Mouse (Mus musculus) thymus, postnatal 14 days (tissue): ENCODE data around the gene Scamp1.

Experiments
- DNase-seq: peaks from one replicate; pipeline ENCODE4 v3.0.0; 2021

Scamp1 gene

GRCm38 (mm10) chr13:94174577-94175279 lies 110.9 kb downstream of the Scamp1 start:
- DNase-seq, result no peak

GRCm38 (mm10) chr13:94173633-94174576 lies 111.8 kb downstream of the Scamp1 start:
- peak; percentile 37 for DNase-seq

- DNase-seq, result no peak
Observed at GRCm38 (mm10) chr13:94172533-94173310, 112.9 kb downstream of the Scamp1 start.

GRCm38 (mm10) chr13:94171612-94172011 lies 114.0 kb downstream of the Scamp1 start:
- DNase-seq, result no peak

- DNase-seq, result no peak
Observed at GRCm38 (mm10) chr13:94169325-94169916, 116.2 kb downstream of the Scamp1 start.

- no peak for DNase-seq
Observed at GRCm38 (mm10) chr13:94168319-94168718, 117.3 kb downstream of the Scamp1 start.

GRCm38 (mm10) chr13:94164501-94164900 lies 121.2 kb downstream of the Scamp1 start:
- DNase-seq, result no peak

- no peak for DNase-seq
Observed at GRCm38 (mm10) chr13:94159478-94160220, 126.0 kb downstream of the Scamp1 start.

- no peak for DNase-seq
Observed at GRCm38 (mm10) chr13:94158864-94159477, 126.7 kb downstream of the Scamp1 start.

- DNase-seq, result no peak
Observed at GRCm38 (mm10) chr13:94155657-94156429, 129.8 kb downstream of the Scamp1 start.

GRCm38 (mm10) chr13:94154512-94155296 lies 131.0 kb downstream of the Scamp1 start:
- DNase-seq, result no peak

- DNase-seq, result no peak
Observed at GRCm38 (mm10) chr13:94153658-94154057, 132.0 kb downstream of the Scamp1 start.

- no peak for DNase-seq
Observed at GRCm38 (mm10) chr13:94152836-94153235, 132.8 kb downstream of the Scamp1 start.
